Mouse (Mus musculus) heart, embryonic 16.5 days (tissue): ENCODE measurements at regions not wholly inside any gene's neighbourhood (a gene's known extent, or its start where the extent isn't known, plus 50 kb on each side); places are given as distances from the start of the nearest gene placed in this dataset.

Source experiments
- ATAC-seq: fragments of 200-750 bp; cut with Nextera tagmentation; replicated peaks from 2 replicates; pipeline ENCODE4 v1.8.0; 2017; ENCODE audit warnings: moderate number of reproducible peaks; ENCODE audit not compliant: insufficient read depth, low FRiP score; ENCODE audit errors: extremely low read depth
- H3K27ac ChIP-seq: fragments of 300-500 bp; sonication (generic); 2 replicates; pipeline ENCODE4 v1.5.1; 2014; ENCODE audit warnings: mild to moderate bottlenecking, low read length, control low read depth, moderate library complexity
- H3K27me3 ChIP-seq: fragments of 300-500 bp; sonication (generic); 2 replicates; pipeline ENCODE4 v1.6.1; 2014; ENCODE audit warnings: low read length, mixed read lengths; ENCODE audit not compliant: control insufficient read depth, insufficient read depth
- H3K36me3 ChIP-seq: fragments of 300-500 bp; sonication (generic); 2 replicates; pipeline ENCODE4 v1.6.1; 2014; ENCODE audit not compliant: control insufficient read depth, insufficient read depth
- H3K4me1 ChIP-seq: fragments of 300-500 bp; sonication (generic); 2 replicates; pipeline ENCODE4 v1.6.1; 2014; ENCODE audit warnings: low read length, mixed read lengths; ENCODE audit not compliant: control insufficient read depth, insufficient read depth
- H3K4me2 ChIP-seq: fragments of 300-500 bp; sonication (generic); 2 replicates; pipeline ENCODE4 v1.6.1; 2014; ENCODE audit warnings: low read depth, mild to moderate bottlenecking, control low read depth, low read length
- H3K4me3 ChIP-seq: fragments of 300-500 bp; sonication (generic); 2 replicates; pipeline ENCODE4 v1.5.1; 2014; ENCODE audit warnings: mild to moderate bottlenecking, control low read depth, low read length
- H3K9ac ChIP-seq: fragments of 300-500 bp; sonication (generic); 2 replicates; pipeline ENCODE4 v1.6.1; 2014; ENCODE audit warnings: low read length, control low read depth
- H3K9me3 ChIP-seq: fragments of 300-500 bp; sonication (generic); replicated peaks from 2 replicates; pipeline ENCODE4 v1.6.1; 2016; ENCODE audit warnings: low read length; ENCODE audit not compliant: control insufficient read depth
- WGBS: fragments of 180-500 bp; shearing (Covaris S2); extraction: QIAGEN DNeasy Blood & Tissue Kit; methylation state at CpG from one replicate; pipeline ENCODE4 v1.1.7; 2014; 5-methylcytosine and 5-hydroxymethylcytosine counted together

DNA sequence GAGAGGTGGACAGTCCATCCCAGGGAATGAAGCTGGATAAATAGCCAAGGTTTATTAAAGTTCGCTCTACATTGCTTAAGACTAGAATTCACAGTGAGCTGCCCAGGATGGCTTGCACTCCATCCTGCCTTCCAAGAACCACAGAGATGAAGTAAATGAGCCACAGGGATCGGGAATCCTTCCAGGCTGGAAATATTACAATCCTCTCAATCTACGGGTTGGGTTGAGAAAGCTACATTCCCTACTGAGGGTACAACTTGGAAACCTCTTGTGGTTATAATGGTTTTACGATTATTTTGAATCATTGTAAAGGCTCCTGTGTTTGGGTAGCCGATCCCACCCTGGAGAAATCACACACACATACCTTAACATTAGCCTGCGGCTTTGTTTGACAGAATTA, 539.9 kb upstream of the Clint1 start:
- no peaks in the 10 kb centered on the region for H3K9me3 ChIP-seq
- H3K27ac ChIP-seq: no peak overlapping the region
- H3K4me1 ChIP-seq: no peaks in the 10 kb centered on the region
- H3K27me3 ChIP-seq: no peaks in the 10 kb centered on the region
- no peak overlapping the region for H3K4me3 ChIP-seq
- no peak overlapping the region for H3K4me2 ChIP-seq
- ATAC-seq: no peak
- H3K36me3 ChIP-seq: no peaks in the 10 kb centered on the region
- H3K9ac ChIP-seq: no peak overlapping the region
- WGBS: 88% methylated on average over 6 of the region's 6 CpGs

DNA sequence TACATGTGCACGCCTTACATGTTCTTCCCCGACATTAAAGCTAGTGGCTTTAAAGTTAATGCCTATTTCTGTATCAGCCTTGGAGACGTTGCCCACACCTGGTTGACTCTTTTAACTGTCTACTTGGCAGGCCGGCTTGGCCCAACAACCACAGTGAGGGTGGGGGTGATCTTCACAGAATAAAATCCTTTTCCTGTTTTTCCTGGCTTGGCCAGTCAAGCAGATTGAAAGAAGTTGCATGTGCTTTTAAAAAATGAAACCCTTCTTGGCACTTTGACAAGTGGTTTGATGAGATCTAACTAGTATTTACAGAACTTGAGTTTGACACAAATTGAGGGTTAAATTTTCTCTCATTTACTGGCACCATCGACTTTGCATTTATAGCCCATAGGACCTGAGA, 528.1 kb upstream of the Clint1 start:
- 70% methylated on average over 5 of the region's 5 CpGs for WGBS
- no peak overlapping the region for H3K4me3 ChIP-seq
- no peaks in the 10 kb centered on the region for H3K4me1 ChIP-seq
- no peak overlapping the region for H3K27ac ChIP-seq
- H3K4me2 ChIP-seq: no peak overlapping the region
- no peaks in the 10 kb centered on the region for H3K9me3 ChIP-seq
- ATAC-seq: no peak
- H3K9ac ChIP-seq: no peak overlapping the region
- no peaks in the 10 kb centered on the region for H3K36me3 ChIP-seq
- no peaks in the 10 kb centered on the region for H3K27me3 ChIP-seq

DNA sequence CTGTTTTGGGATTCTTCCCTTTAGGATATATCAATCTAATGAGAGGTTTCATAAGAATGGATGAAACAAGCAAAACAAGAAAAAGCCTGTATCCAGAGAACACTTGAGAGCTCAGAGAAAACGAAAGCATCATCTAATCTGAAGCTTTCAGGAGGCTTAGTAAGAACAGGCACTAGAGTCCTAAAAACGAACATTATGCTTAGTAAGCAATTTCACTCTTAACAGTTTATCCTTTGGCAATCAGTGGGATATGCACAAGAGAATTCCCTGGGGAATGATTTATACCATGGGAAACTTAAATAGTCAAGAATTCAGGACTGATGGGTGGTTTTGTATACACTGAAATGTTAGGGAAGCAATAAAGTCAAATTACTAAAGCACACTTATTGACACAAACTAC, 521.5 kb upstream of the Clint1 start:
- H3K27ac ChIP-seq: no peak overlapping the region
- no peaks in the 10 kb centered on the region for H3K9me3 ChIP-seq
- H3K4me1 ChIP-seq: no peaks in the 10 kb centered on the region
- no peaks in the 10 kb centered on the region for H3K36me3 ChIP-seq
- no peak overlapping the region for H3K4me3 ChIP-seq
- no peak overlapping the region for H3K4me2 ChIP-seq
- no peak for ATAC-seq
- no peaks in the 10 kb centered on the region for H3K27me3 ChIP-seq
- H3K9ac ChIP-seq: no peak overlapping the region
- WGBS: 53% methylated on average over 2 of the region's 2 CpGs

- Histone ChIP-seq H3K36me3 (no peaks in the 10 kb centered on the region), H3K4me2 (no peak overlapping the region), H3K9ac (no peak overlapping the region), H3K27ac (no peak overlapping the region), H3K4me3 (no peak overlapping the region), H3K27me3 (no peaks in the 10 kb centered on the region), H3K9me3 (no peaks in the 10 kb centered on the region), H3K4me1 (no peaks in the 10 kb centered on the region)
- no peak for ATAC-seq
- WGBS: 60% methylated on average over 3 of the region's 3 CpGs
Measured at GRCm38 (mm10) chr11:45333756-45334155, 518.1 kb upstream of the Clint1 start.

DNA sequence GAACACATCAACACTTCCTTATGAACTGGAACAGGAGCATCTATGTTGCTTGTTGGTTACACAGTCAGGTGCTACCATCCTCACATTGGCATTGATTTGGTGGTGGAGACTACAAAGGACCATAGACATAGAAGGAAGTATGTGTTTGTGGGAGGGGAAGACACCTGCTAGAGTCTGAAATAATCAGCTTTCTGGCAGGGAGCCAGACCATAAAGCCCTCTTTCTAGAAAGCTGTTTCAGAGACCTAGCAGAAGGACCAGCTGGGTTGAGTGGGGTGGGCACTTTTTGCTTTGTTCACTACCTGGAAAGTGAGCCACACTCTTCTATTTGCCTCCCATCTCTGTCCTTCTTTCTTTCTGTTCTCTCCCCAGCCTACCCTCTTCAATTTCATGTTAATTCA, 502.5 kb upstream of the Clint1 start:
- no peaks in the 10 kb centered on the region for H3K9me3 ChIP-seq
- H3K4me1 ChIP-seq: no peaks in the 10 kb centered on the region
- H3K9ac ChIP-seq: no peak overlapping the region
- ATAC-seq: no peak
- no peaks in the 10 kb centered on the region for H3K27me3 ChIP-seq
- no peak overlapping the region for H3K4me2 ChIP-seq
- no peaks in the 10 kb centered on the region for H3K36me3 ChIP-seq
- H3K4me3 ChIP-seq: no peak overlapping the region
- no peak overlapping the region for H3K27ac ChIP-seq

GRCm38 (mm10) chr11:45365343-45365742, 486.5 kb upstream of the Clint1 start:
- H3K27ac ChIP-seq: no peak overlapping the region
- no peaks in the 10 kb centered on the region for H3K27me3 ChIP-seq
- H3K4me2 ChIP-seq: no peak overlapping the region
- no peaks in the 10 kb centered on the region for H3K36me3 ChIP-seq
- no peak overlapping the region for H3K9ac ChIP-seq
- WGBS: 87% methylated on average over 3 of the region's 3 CpGs
- ATAC-seq: no peak
- H3K4me1 ChIP-seq: no peaks in the 10 kb centered on the region
- H3K9me3 ChIP-seq: no peaks in the 10 kb centered on the region
- no peak overlapping the region for H3K4me3 ChIP-seq

DNA sequence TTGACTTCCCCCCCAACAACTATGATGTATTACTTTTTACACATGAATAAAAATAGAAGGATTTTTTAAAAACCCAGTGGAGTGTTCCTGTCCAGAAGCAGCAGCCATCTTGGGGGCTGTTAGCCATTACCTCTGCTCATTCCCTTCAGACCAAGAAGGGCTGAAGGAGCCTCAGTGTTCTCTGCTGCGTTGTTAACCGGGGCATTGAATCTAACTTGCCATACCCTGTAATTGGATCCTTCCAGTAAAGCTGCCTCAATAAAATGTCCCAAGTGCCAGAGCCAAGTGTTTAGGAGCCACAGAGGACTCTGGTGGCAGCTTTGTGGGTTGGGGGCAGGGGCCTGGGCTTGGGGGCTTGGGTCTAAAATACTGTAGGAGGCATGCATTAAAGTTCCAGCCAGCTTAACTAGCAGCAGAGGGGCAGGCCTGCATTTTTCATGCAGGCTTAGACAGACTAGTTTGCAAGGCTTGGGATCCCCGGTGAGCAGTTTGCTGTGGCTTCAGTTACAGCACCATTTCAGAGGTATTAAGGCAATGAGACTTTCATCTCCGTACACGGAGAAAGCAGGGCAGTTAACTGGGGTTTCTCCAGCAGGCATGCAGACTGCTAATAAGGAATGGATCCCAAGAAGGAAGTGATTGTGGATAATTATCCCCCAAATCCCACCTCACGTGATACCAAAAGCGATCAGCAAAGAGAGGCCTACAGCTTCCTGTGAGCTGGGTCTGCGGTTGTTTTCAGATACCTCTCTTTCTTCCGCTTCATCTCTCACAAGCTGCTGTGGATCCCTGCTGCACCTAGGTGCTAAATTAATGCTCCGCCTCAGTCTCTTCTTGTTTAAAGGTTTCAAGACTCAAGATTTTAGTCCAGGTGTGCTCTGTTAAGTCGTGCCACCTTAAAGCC, 462.4 kb upstream of the Clint1 start:
- ATAC-seq: no peak
- 67% methylated on average over 11 of the region's 11 CpGs for WGBS
- H3K9me3 ChIP-seq: no peaks in the 10 kb centered on the region

DNA sequence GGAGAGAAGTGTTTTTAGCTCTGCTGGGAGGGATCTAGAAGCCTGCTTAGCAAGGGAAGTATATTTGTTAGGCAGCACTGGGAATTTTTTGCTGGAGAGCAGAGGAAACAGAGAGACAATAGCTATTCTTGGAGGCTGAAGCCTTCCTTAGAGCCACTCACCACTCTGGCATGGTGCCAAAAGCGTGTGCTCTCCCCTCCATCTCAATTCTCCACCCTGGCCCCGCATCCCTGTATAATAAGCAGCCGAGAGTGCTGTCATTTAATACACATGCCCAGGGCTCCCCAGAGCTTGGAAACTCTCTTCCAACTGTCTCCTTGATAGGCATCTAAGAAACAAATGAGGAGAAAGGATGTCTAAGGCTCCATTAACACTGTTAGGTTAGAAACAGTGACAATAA, 455.8 kb upstream of the Clint1 start:
- H3K9ac ChIP-seq: no peak overlapping the region
- peaks cover 3% of the 10 kb centered on the region for H3K4me1 ChIP-seq
- no peaks in the 10 kb centered on the region for H3K9me3 ChIP-seq
- WGBS: 10% methylated on average over 3 of the region's 3 CpGs
- no peaks in the 10 kb centered on the region for H3K27me3 ChIP-seq
- no peak overlapping the region for H3K4me3 ChIP-seq
- no peak for ATAC-seq
- no peaks in the 10 kb centered on the region for H3K36me3 ChIP-seq
- no peak overlapping the region for H3K27ac ChIP-seq
- no peak overlapping the region for H3K4me2 ChIP-seq

More for the DNA sequence above, 462.4 kb upstream of the Clint1 start:
- no peaks in the 10 kb centered on the region for H3K4me1 ChIP-seq
- H3K4me3 ChIP-seq: no peak overlapping the region
- H3K9ac ChIP-seq: no peak overlapping the region
- H3K27me3 ChIP-seq: no peaks in the 10 kb centered on the region
- no peak overlapping the region for H3K4me2 ChIP-seq
- H3K27ac ChIP-seq: no peak overlapping the region
- no peaks in the 10 kb centered on the region for H3K36me3 ChIP-seq

DNA sequence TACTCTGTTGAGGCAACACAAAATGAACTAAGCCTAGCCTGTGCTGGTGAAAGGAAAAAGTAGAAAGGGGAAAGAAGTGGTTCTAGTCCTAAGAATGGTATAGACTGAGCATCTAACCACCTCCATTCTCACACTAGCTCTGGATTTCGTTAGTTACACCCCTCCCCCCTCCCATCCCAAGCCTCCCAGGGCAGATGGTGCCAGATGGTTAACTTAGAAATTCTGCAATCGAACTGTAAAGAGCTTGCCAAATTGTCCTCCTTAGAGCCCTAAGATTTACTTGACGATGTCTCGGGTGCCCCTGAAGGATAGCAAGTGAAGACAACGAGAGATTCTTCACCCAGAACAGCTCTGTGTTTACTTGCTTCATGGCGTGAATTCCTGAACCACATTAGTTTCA, 453.7 kb upstream of the Clint1 start:
- Histone ChIP-seq H3K27me3 (no peaks in the 10 kb centered on the region), H3K4me3 (no peak overlapping the region), H3K36me3 (no peaks in the 10 kb centered on the region), H3K4me2 (no peak overlapping the region), H3K4me1 (peaks cover 3% of the 10 kb centered on the region), H3K9me3 (no peaks in the 10 kb centered on the region), H3K27ac (no peak overlapping the region), H3K9ac (no peak overlapping the region)
- ATAC-seq: no peak
- WGBS: 52% methylated on average over 6 of the region's 6 CpGs
